Mouse (Mus musculus) erythroblast, embryonic 14.5 days (primary cell): ENCODE data around the gene Snx5.

ENCODE experiments used
- GATA1 ChIP-seq: IDR thresholded peaks from 2 replicates; pipeline ENCODE4 v1.6.1; 2012; ENCODE audit warnings: low read length, inconsistent platforms, mixed read lengths
- TAL1 ChIP-seq: IDR thresholded peaks from 3 replicates; pipeline ENCODE4 v1.6.1; 2012; ENCODE audit warnings: low read length, inconsistent platforms, mixed read lengths

DNA sequence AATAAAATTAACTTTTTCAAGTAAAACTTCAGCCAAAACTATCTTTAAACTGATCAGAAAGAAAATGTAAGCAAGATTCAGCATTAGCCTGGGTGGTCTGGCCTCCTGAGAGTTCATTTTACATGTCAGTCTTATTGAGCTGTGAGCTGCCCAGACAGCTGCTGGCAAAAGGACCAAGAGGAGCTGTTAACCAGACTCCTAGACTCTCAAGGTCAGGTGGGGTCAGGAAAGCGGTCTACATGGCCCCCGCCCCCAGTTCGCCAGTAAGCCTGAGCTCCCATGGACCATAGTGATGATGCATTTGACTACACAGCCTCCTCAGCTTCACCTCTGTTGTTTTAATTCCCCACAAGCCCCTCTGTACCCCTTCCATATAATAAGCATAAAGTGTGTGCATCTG, 34.9 kb downstream of the Snx5 start:
- TF ChIP-seq GATA1 (no peak), TAL1 (no peak)
